Mouse (Mus musculus) heart, postnatal 0 days (tissue): ENCODE results near the gene Glra3.

Experiments
- CTCF ChIP-seq: IDR thresholded peaks from 2 replicates; pipeline ENCODE4 v1.5.1; 2016; ENCODE audit warnings: antibody characterized with exemption, control low read depth, low read depth
- EP300 ChIP-seq: IDR thresholded peaks from 2 replicates; pipeline ENCODE4 v1.6.1; 2016; ENCODE audit warnings: antibody characterized with exemption, low read depth

- TF ChIP-seq CTCF (no peak), EP300 (no peak)
Measured at GRCm38 (mm10) chr8:55997859-55998258, 57.6 kb downstream of the Glra3 start.
